Mouse (Mus musculus): ENCODE results near the gene Gm5108.

- TF ChIP-seq CTCF (IDR thresholded peaks at IDR 0.05; ENCODE audit: low read depth), result no peak
- TF ChIP-seq EP300 (optimal IDR thresholded peaks at IDR 0.05), result no peak
Measured at GRCm38 (mm10) chr5:67941369-67941768, at the start of gene Gm5108.

Data from stomach, postnatal 0 days (tissue).